Mouse (Mus musculus): ENCODE results near the gene Olfr678. TPM values are rescaled to one million over a fixed set of nuclear protein-coding genes. Genes with fewer than 3 reads are reported as not detected.

The Olfr678 gene
- polyA plus RNA-seq (2012; rRNA removed): not detected in 2 replicates

GRCm38 (mm10) chr7:105064175-105064574, at the start of gene Olfr678:
TSS of gene Olfr678 (plus strand) at chr7:105064475.

DNA sequence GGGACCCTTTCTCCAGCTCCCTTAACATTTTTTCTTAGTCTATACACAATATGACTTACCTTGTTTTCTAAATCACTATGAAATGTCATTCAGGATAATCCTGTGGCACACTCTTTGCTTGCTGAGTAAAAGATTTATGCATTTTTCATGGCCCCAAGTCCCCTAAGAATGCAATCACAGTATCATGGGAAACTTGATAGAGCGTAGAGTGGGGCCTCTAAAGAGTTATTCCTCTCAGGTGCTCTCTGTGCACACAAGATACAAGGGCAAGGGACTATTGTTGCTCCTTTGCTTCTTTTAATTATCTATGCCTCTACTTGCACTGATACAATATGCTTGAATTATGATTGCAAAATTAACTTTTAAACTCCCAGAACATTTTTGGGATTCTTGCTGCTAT, 35.9 kb upstream of the Olfr678 start, which contains the start of gene Olfr675:
Olfr675 (minus strand) TSS at position 101 of the 400 bp plus-strand sequence.

DNA sequence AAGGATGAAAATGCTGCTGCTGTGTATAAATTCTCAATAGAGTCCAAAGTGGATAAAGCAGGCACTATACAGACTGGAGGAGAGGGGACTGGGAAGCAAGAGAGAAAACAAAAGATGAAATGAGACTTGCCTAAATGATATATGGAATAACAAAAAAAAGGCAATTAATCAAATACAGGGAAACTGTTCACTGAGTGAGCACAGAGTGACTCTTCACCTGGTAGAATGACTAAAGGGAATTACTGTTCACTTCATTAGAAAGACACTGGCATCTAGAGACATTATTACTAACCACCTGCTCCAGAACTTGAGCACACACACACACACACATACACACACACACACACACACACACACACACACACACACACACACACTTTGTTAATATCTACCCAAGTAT, 31.9 kb upstream of the Olfr678 start, which contains the start of gene Olfr676:
Olfr676 (plus strand) TSS at position 301 of the 400 bp plus-strand sequence.

GRCm38 (mm10) chr7:105080905-105081304, 16.6 kb downstream of the Olfr678 start, which contains the start of gene Olfr679:
TSS of gene Olfr679 (plus strand) at chr7:105081205.

GRCm38 (mm10) chr7:105092717-105093116, 28.4 kb downstream of the Olfr678 start, which contains the start of gene Olfr680-ps1:
TSS of gene Olfr680-ps1 (minus strand) at chr7:105092817.

GRCm38 (mm10) chr7:105116536-105116935, 52.3 kb downstream of the Olfr678 start, which contains the start of gene Olfr681:
TSS of gene Olfr681 (plus strand) at chr7:105116836.

Other genes starting within 250 kb of the Olfr678 start
- not detected in 2 replicates for gene Usp17lb, start 221.9 kb upstream of the Olfr678 start, polyA plus RNA-seq (2012; rRNA removed)
- not detected in 2 replicates for gene Usp17la, start 207.5 kb upstream of the Olfr678 start, polyA plus RNA-seq (2012; rRNA removed)
- gene Olfr665, start 186.4 kb upstream of the Olfr678 start, polyA plus RNA-seq (2012; rRNA removed): not detected in 2 replicates
- gene Olfr666, start 168.5 kb upstream of the Olfr678 start, polyA plus RNA-seq (2012; rRNA removed): not detected in 2 replicates
- not detected in 2 replicates for gene Olfr667, start 143.0 kb upstream of the Olfr678 start, polyA plus RNA-seq (2012; rRNA removed)
- not detected in 2 replicates for gene Olfr668, start 136.4 kb upstream of the Olfr678 start, polyA plus RNA-seq (2012; rRNA removed)
- gene Olfr669, start 130.2 kb upstream of the Olfr678 start, polyA plus RNA-seq (2012; rRNA removed): not detected in 2 replicates
- gene Olfr670, start 101.9 kb upstream of the Olfr678 start, polyA plus RNA-seq (2012; rRNA removed): not detected in 2 replicates
- not detected in 2 replicates for gene Olfr671, start 85.3 kb upstream of the Olfr678 start, polyA plus RNA-seq (2012; rRNA removed)
- gene Olfr672, start 62.4 kb upstream of the Olfr678 start, polyA plus RNA-seq (2012; rRNA removed): not detected in 2 replicates
- gene Olfr675, start 36.0 kb upstream of the Olfr678 start, polyA plus RNA-seq (2012; rRNA removed): not detected in 2 replicates
- not detected in 2 replicates for gene Olfr676, start 31.8 kb upstream of the Olfr678 start, polyA plus RNA-seq (2012; rRNA removed)
- not detected in 2 replicates for gene Olfr677, start 13.1 kb upstream of the Olfr678 start, polyA plus RNA-seq (2012; rRNA removed)
- gene Olfr679, start 16.7 kb downstream of the Olfr678 start, polyA plus RNA-seq (2012; rRNA removed): not detected in 2 replicates
- not detected in 2 replicates for gene Olfr680-ps1, start 28.3 kb downstream of the Olfr678 start, polyA plus RNA-seq (2012; rRNA removed)
- not detected in 2 replicates for gene Olfr681, start 52.4 kb downstream of the Olfr678 start, polyA plus RNA-seq (2012; rRNA removed)
- not detected in 2 replicates for gene Olfr683, start 82.5 kb downstream of the Olfr678 start, polyA plus RNA-seq (2012; rRNA removed)
- gene Olfr684, start 99.2 kb downstream of the Olfr678 start, polyA plus RNA-seq (2012; rRNA removed): not detected in 2 replicates
- not detected in 2 replicates for gene Olfr685, start 121.5 kb downstream of the Olfr678 start, polyA plus RNA-seq (2012; rRNA removed)
- gene Olfr686, start 143.0 kb downstream of the Olfr678 start, polyA plus RNA-seq (2012; rRNA removed): not detected in 2 replicates
- not detected in 2 replicates for gene Olfr688, start 223.6 kb downstream of the Olfr678 start, polyA plus RNA-seq (2012; rRNA removed)
- not detected in 2 replicates for gene Olfr689, start 246.7 kb downstream of the Olfr678 start, polyA plus RNA-seq (2012; rRNA removed)